Mouse (Mus musculus) midbrain, embryonic 15.5 days (tissue): Measurements from ENCODE around the gene Rims1. TPM values are rescaled to one million over a fixed set of nuclear protein-coding genes. Genes with fewer than 3 reads are reported as not detected.

Experiments used
- ATAC-seq: fragments of 200-750 bp; cut with Nextera tagmentation; replicated peaks from 2 replicates; pipeline ENCODE4 v1.8.0; 2017; ENCODE audit warnings: moderate TSS enrichment
- H3K27ac ChIP-seq: fragments of 300-500 bp; sonication (generic); 2 replicates; pipeline ENCODE4 v1.5.1; 2015; ENCODE audit warnings: mild to moderate bottlenecking, inconsistent platforms
- H3K27me3 ChIP-seq: fragments of 300-500 bp; sonication (generic); replicated peaks from 2 replicates; pipeline ENCODE4 v1.6.1; 2015; ENCODE audit warnings: inconsistent platforms
- H3K36me3 ChIP-seq: fragments of 300-500 bp; sonication (generic); replicated peaks from 2 replicates; pipeline ENCODE4 v1.6.1; 2015; ENCODE audit warnings: inconsistent platforms
- H3K4me1 ChIP-seq: fragments of 300-500 bp; sonication (generic); 2 replicates; pipeline ENCODE4 v1.6.1; 2015; ENCODE audit warnings: inconsistent platforms
- H3K4me2 ChIP-seq: fragments of 300-500 bp; sonication (generic); 2 replicates; pipeline ENCODE4 v1.6.1; 2015; ENCODE audit warnings: inconsistent platforms, mild to moderate bottlenecking, moderate library complexity
- H3K4me3 ChIP-seq: fragments of 300-500 bp; sonication (generic); 2 replicates; pipeline ENCODE4 v1.5.1; 2015; ENCODE audit warnings: mild to moderate bottlenecking, inconsistent platforms
- H3K9ac ChIP-seq: fragments of 300-500 bp; sonication (generic); 2 replicates; pipeline ENCODE4 v1.6.1; 2015; ENCODE audit warnings: mild to moderate bottlenecking, inconsistent platforms
- H3K9me3 ChIP-seq: fragments of 300-500 bp; sonication (generic); 2 replicates; pipeline ENCODE4 v1.6.1; 2016; ENCODE audit warnings: inconsistent platforms
- WGBS: fragments of 180-500 bp; shearing (Covaris S2); methylation state at CpG from one replicate; pipeline ENCODE4 v1.1.7; 2015; ENCODE audit warnings: mixed read lengths; 5-methylcytosine and 5-hydroxymethylcytosine counted together
- polyA plus RNA-seq: library from polyadenylated mRNA; unstranded; fragments of >200 nt; fragmentation: Nextera tagmentation; extraction: Ambion mirVana; gene quantifications from 2 replicates; pipeline ENCODE4 v1.2.1, GENCODE M21; 2015

Rims1 gene
- polyA plus RNA-seq, 1 experiment from 2014 or later: 20.1 TPM

DNA sequence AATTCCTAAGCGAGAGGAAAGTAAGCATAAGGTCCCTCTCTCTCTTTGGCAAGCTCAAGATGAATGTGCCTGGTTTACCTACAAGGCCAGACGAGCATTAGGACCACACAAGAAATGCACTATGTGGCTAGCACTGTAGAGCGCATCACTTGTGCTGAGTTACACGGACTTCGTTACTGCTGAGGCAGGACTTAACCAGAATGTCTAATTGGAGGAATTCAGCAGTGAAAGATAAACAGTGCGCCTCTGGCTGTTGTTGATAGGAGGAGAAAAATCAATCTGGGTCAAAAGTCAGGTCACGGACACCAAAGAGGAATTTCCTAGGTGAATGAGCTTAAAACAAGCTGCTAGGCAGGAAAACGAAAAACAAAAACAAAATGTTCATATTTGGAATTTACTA is 185.0 kb downstream of the Rims1 start:
- ATAC-seq: no peak
- Histone ChIP-seq H3K4me1 (no peaks in the 10 kb centered on the region), H3K4me3 (no peak overlapping the region), H3K27me3 (no peaks in the 10 kb centered on the region), H3K9ac (no peak overlapping the region), H3K9me3 (no peaks in the 10 kb centered on the region), H3K36me3 (no peaks in the 10 kb centered on the region), H3K27ac (no peak overlapping the region), H3K4me2 (no peak overlapping the region)
- WGBS: 79% methylated on average over 8 of the region's 8 CpGs

DNA sequence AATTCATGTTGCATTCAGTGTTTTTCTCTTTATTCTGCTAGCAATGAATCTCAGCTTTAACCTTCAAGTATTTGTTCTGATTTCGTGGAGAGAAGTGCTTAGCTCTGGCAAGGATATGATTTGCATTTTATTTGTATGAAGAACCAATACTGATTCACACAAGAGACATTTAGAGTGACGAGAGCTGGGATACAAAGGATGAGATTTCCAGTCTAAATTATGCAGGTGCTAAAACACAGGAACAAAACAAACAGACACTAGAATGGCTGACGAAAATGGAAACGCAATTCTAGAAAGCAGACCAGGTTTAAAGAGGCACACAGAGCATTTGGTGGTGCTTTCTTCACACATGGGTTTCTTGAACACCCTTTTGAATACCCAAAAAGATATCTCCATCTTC is 190.2 kb downstream of the Rims1 start:
- Histone ChIP-seq H3K27ac (peak overlapping the region; percentile 47; the same call in 1 of the 2 replicates), H3K36me3 (no peaks in the 10 kb centered on the region)
- WGBS: 44% methylated on average over 4 of the region's 4 CpGs

GRCm38 (mm10) chr1:22613609-22614008 is 192.2 kb downstream of the Rims1 start:
- 70% methylated on average over 3 of the region's 3 CpGs for WGBS
- Histone ChIP-seq H3K36me3 (no peaks in the 10 kb centered on the region), H3K9me3 (no peaks in the 10 kb centered on the region), H3K27me3 (no peaks in the 10 kb centered on the region), H3K4me3 (no peak overlapping the region), H3K4me2 (no peak overlapping the region), H3K9ac (no peak overlapping the region), H3K4me1 (0 out of 2 replicates have a peak, but pooled peaks cover 4% of the 10 kb centered on the region), H3K27ac (no peak overlapping the region)
- ATAC-seq: no peak

More for the DNA sequence above, 190.2 kb downstream of the Rims1 start:
- no peak for ATAC-seq
- H3K4me1 ChIP-seq: 0 out of 2 replicates have a peak, but pooled peaks cover 4% of the 10 kb centered on the region
- H3K9ac ChIP-seq: no peak overlapping the region
- no peaks in the 10 kb centered on the region for H3K9me3 ChIP-seq
- H3K27me3 ChIP-seq: no peaks in the 10 kb centered on the region
- H3K4me2 ChIP-seq: no peak overlapping the region
- no peak overlapping the region for H3K4me3 ChIP-seq

GRCm38 (mm10) chr1:22604329-22605044 is 201.3 kb downstream of the Rims1 start:
- ATAC-seq: peak; percentile 54
- 65% methylated on average over 18 of the region's 18 CpGs for WGBS
- no peak overlapping the region for H3K27ac ChIP-seq
- no peak overlapping the region for H3K4me3 ChIP-seq
- H3K4me2 ChIP-seq: no peak overlapping the region
- H3K4me1 ChIP-seq: no peaks in the 10 kb centered on the region; the same call in 1 of the 2 replicates
- H3K9ac ChIP-seq: no peak overlapping the region
- no peaks in the 10 kb centered on the region for H3K9me3 ChIP-seq
- no peaks in the 10 kb centered on the region for H3K27me3 ChIP-seq
- no peaks in the 10 kb centered on the region for H3K36me3 ChIP-seq

DNA sequence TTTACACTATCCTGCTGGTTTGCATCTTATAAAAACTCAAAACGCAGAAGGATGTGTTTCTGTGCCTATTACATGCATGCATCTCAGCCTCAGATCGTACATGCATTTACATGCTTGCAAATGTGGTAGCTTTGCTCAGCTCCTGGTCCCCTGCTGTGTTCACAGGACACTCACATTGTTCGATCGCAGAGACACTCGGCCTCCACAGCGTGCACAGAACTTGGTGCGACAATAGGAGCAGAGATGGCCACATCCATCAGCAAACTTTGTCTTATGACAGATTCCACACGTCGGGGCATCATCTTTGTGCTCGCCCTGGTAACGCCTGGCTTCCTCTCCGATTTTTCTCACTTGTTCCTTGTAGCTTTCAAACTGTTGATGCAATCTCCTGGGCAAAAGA is 209.6 kb downstream of the Rims1 start:
- Histone ChIP-seq H3K36me3 (no peaks in the 10 kb centered on the region), H3K4me3 (no peak overlapping the region), H3K4me2 (no peak overlapping the region), H3K27me3 (no peaks in the 10 kb centered on the region), H3K9me3 (no peaks in the 10 kb centered on the region), H3K27ac (no peak overlapping the region), H3K9ac (no peak overlapping the region), H3K4me1 (no peaks in the 10 kb centered on the region)
- WGBS: 40% methylated on average over 12 of the region's 12 CpGs
- no peak for ATAC-seq

GRCm38 (mm10) chr1:22594841-22595240 is 211.0 kb downstream of the Rims1 start:
- Histone ChIP-seq H3K4me1 (no peaks in the 10 kb centered on the region), H3K9me3 (no peaks in the 10 kb centered on the region), H3K4me2 (no peak overlapping the region), H3K4me3 (no peak overlapping the region), H3K27me3 (no peaks in the 10 kb centered on the region), H3K27ac (no peak overlapping the region), H3K9ac (no peak overlapping the region), H3K36me3 (no peaks in the 10 kb centered on the region)
- ATAC-seq: no peak

GRCm38 (mm10) chr1:22587859-22588383 is 217.9 kb downstream of the Rims1 start:
- H3K9ac ChIP-seq: no peak overlapping the region
- H3K27ac ChIP-seq: no peak overlapping the region
- H3K9me3 ChIP-seq: no peaks in the 10 kb centered on the region
- H3K4me1 ChIP-seq: no peaks in the 10 kb centered on the region
- no peak for ATAC-seq
- no peak overlapping the region for H3K4me3 ChIP-seq
- H3K27me3 ChIP-seq: no peaks in the 10 kb centered on the region
- WGBS: 70% methylated on average over 7 of the region's 7 CpGs
- H3K36me3 ChIP-seq: no peaks in the 10 kb centered on the region
- no peak overlapping the region for H3K4me2 ChIP-seq

DNA sequence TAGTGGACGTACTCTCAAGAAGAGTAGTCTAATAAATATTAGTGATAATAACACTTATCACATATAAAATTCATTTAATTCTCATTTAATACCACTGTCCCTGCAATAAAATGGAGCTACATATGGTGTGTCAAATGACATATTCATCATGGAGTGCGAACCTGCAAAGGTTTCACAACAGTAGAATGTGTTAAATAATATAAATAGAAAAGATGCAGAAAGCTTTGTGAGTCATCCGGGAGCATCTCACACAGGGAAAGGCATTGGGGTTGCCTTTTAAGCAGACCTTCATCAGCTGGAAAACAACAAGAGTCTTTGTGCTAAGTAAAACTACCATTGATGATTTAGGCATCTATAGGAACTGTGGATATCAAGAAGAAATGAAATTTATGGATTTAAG is 220.2 kb downstream of the Rims1 start:
- Histone ChIP-seq H3K4me3 (no peak overlapping the region), H3K27me3 (no peaks in the 10 kb centered on the region), H3K27ac (no peak overlapping the region), H3K36me3 (no peaks in the 10 kb centered on the region), H3K9ac (no peak overlapping the region), H3K9me3 (no peaks in the 10 kb centered on the region), H3K4me2 (no peak overlapping the region), H3K4me1 (no peaks in the 10 kb centered on the region)
- WGBS: 88% methylated on average over 3 of the region's 3 CpGs
- no peak for ATAC-seq

- no peaks in the 10 kb centered on the region for H3K4me1 ChIP-seq
- no peak overlapping the region for H3K4me3 ChIP-seq
- no peak overlapping the region for H3K27ac ChIP-seq
- H3K36me3 ChIP-seq: no peaks in the 10 kb centered on the region
- no peak overlapping the region for H3K9ac ChIP-seq
- WGBS: 90% methylated on average over 3 of the region's 3 CpGs
- H3K9me3 ChIP-seq: no peaks in the 10 kb centered on the region
- H3K4me2 ChIP-seq: no peak overlapping the region
- ATAC-seq: no peak
- no peaks in the 10 kb centered on the region for H3K27me3 ChIP-seq
These were observed 226.3 kb downstream of the Rims1 start for GRCm38 (mm10) chr1:22579470-22579869.

- Histone ChIP-seq H3K27me3 (no peaks in the 10 kb centered on the region), H3K27ac (no peak overlapping the region), H3K9ac (no peak overlapping the region), H3K9me3 (no peaks in the 10 kb centered on the region), H3K4me3 (no peak overlapping the region), H3K4me2 (no peak overlapping the region), H3K36me3 (no peaks in the 10 kb centered on the region), H3K4me1 (no peaks in the 10 kb centered on the region)
- WGBS: 97% methylated on average over 1 of the region's 1 CpGs
- ATAC-seq: no peak; the same call in 1 of the 2 replicates
These were observed 233.1 kb downstream of the Rims1 start for GRCm38 (mm10) chr1:22572720-22573119.

GRCm38 (mm10) chr1:22546273-22546672 is 259.5 kb downstream of the Rims1 start:
- H3K9ac ChIP-seq: no peak overlapping the region
- H3K27me3 ChIP-seq: no peaks in the 10 kb centered on the region
- no peak overlapping the region for H3K4me2 ChIP-seq
- ATAC-seq: no peak
- H3K36me3 ChIP-seq: no peaks in the 10 kb centered on the region
- no peaks in the 10 kb centered on the region for H3K9me3 ChIP-seq
- no peaks in the 10 kb centered on the region for H3K4me1 ChIP-seq
- no peak overlapping the region for H3K4me3 ChIP-seq
- 83% methylated on average over 1 of the region's 1 CpGs for WGBS
- no peak overlapping the region for H3K27ac ChIP-seq

DNA sequence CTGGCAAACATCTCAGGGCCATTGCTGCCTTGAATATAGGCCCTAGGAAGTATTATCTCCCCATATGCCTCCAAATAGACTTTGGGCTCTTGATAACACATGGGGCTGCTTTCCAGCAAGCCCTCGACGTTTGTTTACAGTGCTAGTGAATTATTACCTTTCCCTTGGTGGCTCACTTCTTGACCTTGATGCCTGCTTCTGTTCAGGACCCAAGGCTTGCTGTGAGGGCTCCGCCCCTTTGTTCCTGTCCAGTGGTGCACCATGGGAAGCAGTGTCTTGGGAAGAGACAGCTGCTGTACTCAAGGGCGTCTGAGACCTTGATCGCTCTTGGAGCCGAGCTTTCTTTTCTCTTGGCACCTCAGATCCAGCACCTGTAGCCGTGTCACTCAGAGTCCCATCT is 267.7 kb downstream of the Rims1 start:
- Histone ChIP-seq H3K27me3 (0 out of 2 replicates have a peak, but pooled peaks cover 7% of the 10 kb centered on the region), H3K4me3 (no peak overlapping the region), H3K27ac (no peak overlapping the region), H3K9me3 (no peaks in the 10 kb centered on the region), H3K9ac (no peak overlapping the region), H3K4me1 (peaks cover 3% of the 10 kb centered on the region; the same call in 1 of the 2 replicates), H3K4me2 (no peak overlapping the region), H3K36me3 (no peaks in the 10 kb centered on the region)
- 82% methylated on average over 7 of the region's 7 CpGs for WGBS
- no peak for ATAC-seq

- WGBS: 92% methylated on average over 2 of the region's 2 CpGs
- no peak for ATAC-seq
- H3K4me2 ChIP-seq: no peak overlapping the region
- no peaks in the 10 kb centered on the region for H3K36me3 ChIP-seq
- 0 out of 2 replicates have a peak, but pooled peaks cover 7% of the 10 kb centered on the region for H3K27me3 ChIP-seq
- H3K4me1 ChIP-seq: peaks cover 3% of the 10 kb centered on the region; the same call in 1 of the 2 replicates
- no peak overlapping the region for H3K27ac ChIP-seq
- H3K4me3 ChIP-seq: no peak overlapping the region
- H3K9me3 ChIP-seq: no peaks in the 10 kb centered on the region
- H3K9ac ChIP-seq: no peak overlapping the region
These were observed 269.0 kb downstream of the Rims1 start for GRCm38 (mm10) chr1:22536776-22537175.
